Mouse (Mus musculus) T-helper 2 cell (primary cell): ENCODE data around the gene Rp2.

ENCODE experiments used
- in situ Hi-C: fragments of 300-600 bp; cut with MboI, MseI; formaldehyde crosslinking; loops from one replicate; pipeline ENCODE4 v1.15.1; 2025; ENCODE audit warnings: high pct_unique_total_duplicates

Gene Rp2

GRCm38 (mm10) chrX:20425140-20425838 is 61.0 kb downstream of the Rp2 start, which contains the start of gene Jade3:
TSS of gene Jade3 (plus strand) at chrX:20425688.
- in situ Hi-C loops = no loop called here

GRCm38 (mm10) chrX:20425839-20426449 is 61.7 kb downstream of the Rp2 start:
- in situ Hi-C loops = no loop called here
